Mouse (Mus musculus) embryonic facial prominence, embryonic 13.5 days (tissue): Measurements from ENCODE around the gene Timm10. TPM values are rescaled to one million over a fixed set of nuclear protein-coding genes. Genes with fewer than 3 reads are reported as not detected.
A peak's percentile ranks its signal among the peaks of the same experiment; 100 is the strongest.

ENCODE experiments used
- ATAC-seq: fragments of 200-750 bp; cut with Nextera tagmentation; 2 replicates; pipeline ENCODE4 v1.8.0; 2017; ENCODE audit warnings: low read depth; ENCODE audit not compliant: insufficient number of reproducible peaks, insufficient read depth, low FRiP score, low TSS enrichment
- H3K27ac ChIP-seq: fragments of 300-500 bp; sonication (generic); 2 replicates; pipeline ENCODE4 v1.5.1; 2015; ENCODE audit warnings: moderate library complexity, mild to moderate bottlenecking, inconsistent platforms
- H3K27me3 ChIP-seq: fragments of 300-500 bp; sonication (generic); 2 replicates; pipeline ENCODE4 v1.6.1; 2015; ENCODE audit warnings: mild to moderate bottlenecking, inconsistent platforms
- H3K36me3 ChIP-seq: fragments of 300-500 bp; sonication (generic); 2 replicates; pipeline ENCODE4 v1.6.1; 2015; ENCODE audit warnings: mild to moderate bottlenecking, inconsistent platforms
- H3K4me1 ChIP-seq: fragments of 300-500 bp; sonication (generic); 2 replicates; pipeline ENCODE4 v1.6.1; 2015; ENCODE audit warnings: inconsistent platforms
- H3K4me2 ChIP-seq: fragments of 300-500 bp; sonication (generic); 2 replicates; pipeline ENCODE4 v1.6.1; 2015; ENCODE audit warnings: moderate library complexity, mild to moderate bottlenecking, inconsistent platforms
- H3K4me3 ChIP-seq: fragments of 300-500 bp; sonication (generic); 2 replicates; pipeline ENCODE4 v1.5.1; 2015; ENCODE audit warnings: mild to moderate bottlenecking, inconsistent platforms
- H3K9ac ChIP-seq: fragments of 300-500 bp; sonication (generic); 2 replicates; pipeline ENCODE4 v1.6.1; 2015; ENCODE audit warnings: mild to moderate bottlenecking, inconsistent platforms
- H3K9me3 ChIP-seq: fragments of 300-500 bp; sonication (generic); 2 replicates; pipeline ENCODE4 v1.6.1; 2016; ENCODE audit warnings: inconsistent platforms
- WGBS: fragments of 180-500 bp; shearing (Covaris S2); methylation state at CpG from one replicate; pipeline ENCODE4 v1.1.7; 2015; ENCODE audit warnings: mixed read lengths; 5-methylcytosine and 5-hydroxymethylcytosine counted together
- polyA plus RNA-seq: library from polyadenylated mRNA; unstranded; fragments of >200 nt; fragmentation: Nextera tagmentation; extraction: Ambion mirVana; gene quantifications from 2 replicates; pipeline ENCODE4 v1.2.1, GENCODE M21; 2015

Gene Timm10
- polyA plus RNA-seq: 40.4 and 47.6 TPM in 2 replicates

DNA sequence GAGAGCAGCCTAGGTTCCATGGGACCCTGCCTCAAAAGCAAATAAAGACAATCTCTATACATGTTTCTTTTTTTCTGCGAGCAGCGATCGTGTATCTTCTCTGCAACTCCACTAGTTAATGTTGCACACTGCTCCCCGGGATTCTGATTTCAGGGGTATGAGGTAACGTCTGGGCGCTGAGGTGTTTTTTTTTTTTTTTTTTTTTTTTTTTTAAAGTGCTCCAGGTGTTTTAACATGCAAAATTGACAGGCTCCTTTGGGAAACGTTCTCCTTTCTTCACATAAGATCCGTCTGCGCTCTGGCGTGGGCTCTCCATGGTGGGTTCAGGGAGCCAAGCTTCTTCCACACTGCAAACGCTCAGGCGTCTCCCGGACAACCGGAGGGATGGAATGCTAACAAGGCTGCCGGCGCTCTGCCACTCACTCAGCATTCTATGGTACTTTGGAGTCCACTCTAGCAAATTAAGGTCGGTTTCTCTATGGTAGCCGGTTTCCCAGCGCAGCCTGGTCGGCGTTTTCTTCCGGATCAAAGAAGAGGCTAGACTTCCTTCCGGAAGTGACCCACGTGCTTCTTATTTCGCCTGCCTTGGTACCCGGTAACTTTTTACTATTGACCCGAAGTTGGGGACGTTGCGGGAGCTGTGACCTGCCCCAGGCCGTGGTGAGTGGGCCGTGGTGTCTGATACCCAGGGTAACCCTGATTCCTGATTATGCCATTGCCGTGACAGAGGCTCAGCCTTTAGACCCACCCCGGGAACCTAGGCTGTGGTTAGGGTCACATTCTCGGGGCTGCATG, at the start of gene Timm10:
TSS of gene Timm10 (plus strand) at position 510 of the 795 bp plus-strand sequence.
- H3K27me3 ChIP-seq: no peaks in the 10 kb centered on the region
- H3K4me1 ChIP-seq: peaks cover 18% of the 10 kb centered on the region
- H3K9ac ChIP-seq: peak within 1 kb of the TSS; percentile 76
- H3K27ac ChIP-seq: peak within 1 kb of the TSS; percentile 45
- peak; percentile 83 for ATAC-seq
- peak within 1 kb of the TSS; percentile 93 for H3K4me2 ChIP-seq
- peak within 1 kb of the TSS; percentile 90 for H3K4me3 ChIP-seq
- under 1% methylated on average over 34 of the region's 34 CpGs for WGBS
- peaks cover 13% of the 10 kb centered on the region for H3K36me3 ChIP-seq
- no peaks in the 10 kb centered on the region for H3K9me3 ChIP-seq

DNA sequence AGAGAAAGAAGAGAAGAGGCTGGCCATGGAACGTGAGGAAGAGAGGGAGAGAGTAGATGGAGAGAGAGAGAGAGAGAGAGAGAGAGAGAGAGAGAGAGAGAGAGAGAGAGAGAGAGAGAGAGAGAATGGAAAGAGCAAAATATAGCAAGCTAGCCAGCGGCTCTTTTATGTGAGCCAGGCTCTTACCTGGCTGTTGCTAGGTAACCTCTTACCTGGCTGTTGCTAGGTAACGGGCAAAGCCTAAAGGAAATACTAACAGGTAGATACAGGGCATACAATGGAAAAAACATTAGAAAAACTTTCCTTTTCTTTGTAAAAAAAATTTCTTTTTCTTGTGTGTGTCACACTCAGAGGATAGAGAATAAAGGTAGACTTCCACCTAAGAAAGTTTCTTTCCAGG, 49.1 kb upstream of the Timm10 start:
- H3K9me3 ChIP-seq: no peaks in the 10 kb centered on the region
- no peak for ATAC-seq
- no peaks in the 10 kb centered on the region for H3K36me3 ChIP-seq
- WGBS: 53% methylated on average over 3 of the region's 3 CpGs
- H3K27ac ChIP-seq: no peak overlapping the region
- H3K4me3 ChIP-seq: no peak overlapping the region
- no peak overlapping the region for H3K4me2 ChIP-seq
- H3K4me1 ChIP-seq: peaks cover 11% of the 10 kb centered on the region
- no peaks in the 10 kb centered on the region for H3K27me3 ChIP-seq
- H3K9ac ChIP-seq: no peak overlapping the region

DNA sequence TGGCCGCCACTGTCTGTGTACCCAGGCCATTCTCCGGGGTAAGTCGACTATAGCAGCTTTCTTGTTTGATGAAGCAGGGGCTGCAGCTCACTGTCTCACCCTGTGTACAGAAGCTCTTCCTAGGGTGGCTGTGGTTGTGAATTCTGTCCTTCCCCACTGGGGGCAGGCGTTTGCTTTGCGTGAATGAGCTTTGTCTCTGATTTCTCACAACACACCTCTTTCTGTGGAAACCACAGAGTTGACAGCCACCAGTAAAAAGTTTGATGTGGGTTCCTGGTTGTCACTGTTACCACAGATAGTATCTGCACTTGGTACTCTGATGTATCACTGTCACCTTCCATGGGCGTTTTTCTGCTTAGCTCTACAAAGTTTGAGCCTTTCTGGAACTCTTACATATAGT, 47.6 kb upstream of the Timm10 start:
- H3K9ac ChIP-seq: no peak overlapping the region
- no peaks in the 10 kb centered on the region for H3K27me3 ChIP-seq
- H3K27ac ChIP-seq: no peak overlapping the region
- peaks cover 7% of the 10 kb centered on the region for H3K4me1 ChIP-seq
- H3K4me3 ChIP-seq: no peak overlapping the region
- H3K4me2 ChIP-seq: no peak overlapping the region
- no peak for ATAC-seq
- H3K36me3 ChIP-seq: no peaks in the 10 kb centered on the region
- WGBS: 63% methylated on average over 6 of the region's 6 CpGs
- H3K9me3 ChIP-seq: no peaks in the 10 kb centered on the region

DNA sequence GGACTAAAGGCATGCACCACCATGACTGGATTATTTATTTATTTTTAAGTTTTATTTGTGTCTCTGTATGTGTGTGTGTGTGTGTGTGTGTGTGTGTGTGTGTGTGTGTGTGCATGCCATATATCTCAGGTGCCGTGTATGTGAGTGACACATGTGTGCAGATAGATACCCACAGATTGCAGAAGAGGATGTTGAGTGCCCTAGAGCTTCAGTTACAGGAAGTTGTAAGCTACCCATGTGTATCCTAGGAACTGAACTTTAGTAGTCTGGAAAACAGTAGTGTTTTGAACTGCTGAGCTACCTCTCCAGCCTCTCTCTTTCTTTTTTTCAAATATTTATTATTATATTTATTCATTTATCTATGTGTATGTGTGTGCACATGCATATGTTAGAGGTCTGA, 43.5 kb upstream of the Timm10 start:
- no peak for ATAC-seq
- no peaks in the 10 kb centered on the region for H3K9me3 ChIP-seq
- H3K27ac ChIP-seq: no peak overlapping the region
- no peak overlapping the region for H3K9ac ChIP-seq
- H3K4me1 ChIP-seq: no peaks in the 10 kb centered on the region
- no peaks in the 10 kb centered on the region for H3K36me3 ChIP-seq
- no peak overlapping the region for H3K4me2 ChIP-seq
- WGBS: 81% methylated on average over 1 of the region's 1 CpGs
- H3K27me3 ChIP-seq: no peaks in the 10 kb centered on the region
- H3K4me3 ChIP-seq: no peak overlapping the region

DNA sequence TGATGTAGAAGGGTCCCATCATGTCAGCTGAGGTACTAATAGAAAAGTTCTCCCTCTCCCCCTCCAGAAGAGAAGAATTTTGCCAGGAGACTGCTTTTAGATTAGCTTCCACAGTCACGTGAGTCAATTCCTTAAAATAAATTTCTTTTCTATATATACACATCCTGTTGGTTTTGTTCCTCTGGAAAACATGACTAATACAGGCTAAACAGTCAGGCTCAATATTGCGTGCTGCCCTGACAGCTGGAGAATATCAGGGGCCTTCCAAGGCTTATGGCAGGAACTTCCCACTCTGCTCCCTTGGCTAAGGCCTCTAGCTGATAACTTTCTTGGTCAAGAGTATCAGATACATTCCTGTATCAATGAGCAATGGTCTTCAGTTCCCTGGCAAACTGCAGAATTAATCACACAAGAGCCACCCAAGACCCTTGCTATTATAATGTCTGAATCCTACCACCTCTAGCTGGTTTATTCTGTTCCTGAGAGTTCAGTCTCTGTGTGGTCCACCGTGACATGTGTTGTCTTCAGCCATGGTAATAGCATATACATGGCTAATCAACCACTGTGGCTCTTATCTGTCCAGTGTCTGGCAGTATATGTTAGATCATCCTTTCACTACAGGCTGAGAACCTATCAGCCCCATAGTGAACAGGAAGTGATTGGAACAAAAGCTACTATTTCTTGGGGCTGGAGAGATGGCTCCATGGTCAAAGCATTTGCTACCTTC, 42.8 kb upstream of the Timm10 start:
- Histone ChIP-seq H3K36me3 (no peaks in the 10 kb centered on the region), H3K27ac (no peak overlapping the region), H3K27me3 (no peaks in the 10 kb centered on the region), H3K4me3 (no peak overlapping the region), H3K4me2 (no peak overlapping the region), H3K9me3 (no peaks in the 10 kb centered on the region), H3K9ac (no peak overlapping the region), H3K4me1 (no peaks in the 10 kb centered on the region)
- WGBS: 74% methylated on average over 3 of the region's 3 CpGs
- no peak for ATAC-seq

DNA sequence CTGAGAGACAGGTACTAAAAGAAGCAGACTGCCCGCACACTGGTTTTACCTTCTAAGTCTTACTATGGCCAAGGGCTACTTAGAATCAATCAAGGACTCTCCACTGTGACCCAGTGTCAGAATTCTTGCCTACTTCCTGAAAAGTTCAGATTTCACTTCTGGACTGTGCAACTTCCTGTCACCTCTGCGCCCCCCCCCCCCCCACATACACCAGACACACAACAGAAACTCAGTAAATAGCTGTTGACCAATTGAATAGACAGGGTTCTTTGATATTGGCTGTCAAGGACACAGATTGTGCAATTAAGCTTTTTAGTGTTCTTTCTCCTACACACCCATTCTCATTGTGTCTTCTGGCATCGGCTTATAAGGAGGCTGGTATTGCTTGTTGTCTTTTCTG, 38.5 kb upstream of the Timm10 start:
- no peaks in the 10 kb centered on the region for H3K27me3 ChIP-seq
- 74% methylated on average over 3 of the region's 3 CpGs for WGBS
- H3K9me3 ChIP-seq: no peaks in the 10 kb centered on the region
- no peaks in the 10 kb centered on the region for H3K4me1 ChIP-seq
- no peak overlapping the region for H3K27ac ChIP-seq
- ATAC-seq: no peak
- H3K4me2 ChIP-seq: no peak overlapping the region
- H3K9ac ChIP-seq: no peak overlapping the region
- no peak overlapping the region for H3K4me3 ChIP-seq
- no peaks in the 10 kb centered on the region for H3K36me3 ChIP-seq

DNA sequence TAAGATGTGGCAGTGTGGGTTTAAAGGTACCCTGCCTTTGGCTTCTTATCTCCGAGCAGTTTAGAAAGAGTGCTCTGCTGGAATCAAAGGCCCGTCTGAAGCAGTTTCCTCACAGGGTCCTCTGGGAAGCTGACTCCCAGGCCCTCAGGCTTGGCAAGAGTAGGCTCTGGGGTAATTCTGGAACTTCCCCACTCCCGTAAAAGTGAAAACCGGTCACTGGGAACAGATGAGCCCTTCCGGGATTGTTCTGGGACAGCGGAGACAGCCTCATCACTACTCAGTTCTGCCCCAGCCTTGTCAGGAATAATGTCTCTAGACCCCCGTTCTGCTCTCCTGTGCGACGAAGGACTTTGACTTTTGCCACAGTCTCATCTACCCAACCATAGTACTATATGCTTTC, 36.4 kb upstream of the Timm10 start:
- H3K9ac ChIP-seq: no peak overlapping the region
- WGBS: 51% methylated on average over 9 of the region's 9 CpGs
- 0 out of 2 replicates have a peak, but pooled peaks cover 6% of the 10 kb centered on the region for H3K9me3 ChIP-seq
- H3K4me2 ChIP-seq: no peak overlapping the region
- H3K36me3 ChIP-seq: no peaks in the 10 kb centered on the region
- no peaks in the 10 kb centered on the region for H3K4me1 ChIP-seq
- H3K27me3 ChIP-seq: no peaks in the 10 kb centered on the region
- no peak for ATAC-seq
- no peak overlapping the region for H3K4me3 ChIP-seq
- no peak overlapping the region for H3K27ac ChIP-seq

DNA sequence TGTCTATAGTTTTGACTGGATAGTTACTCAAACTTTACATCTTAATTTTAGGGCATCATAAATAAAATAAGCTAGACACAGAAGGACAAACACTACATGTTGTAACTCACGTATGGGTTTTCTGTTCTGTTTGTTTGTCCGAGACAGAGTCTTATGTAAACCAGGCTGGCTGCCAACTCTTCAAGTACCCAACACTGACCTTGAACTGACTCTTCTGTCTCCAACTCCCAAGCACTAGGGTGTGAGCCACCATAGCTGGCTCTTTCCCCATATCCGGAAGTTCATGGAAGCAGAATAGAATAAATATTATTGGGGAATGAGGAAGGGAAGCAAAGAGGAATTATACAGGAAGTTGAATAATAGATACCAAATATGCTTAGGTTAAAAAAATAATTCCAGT, 34.3 kb upstream of the Timm10 start:
- ATAC-seq: no peak
- Histone ChIP-seq H3K27ac (no peak overlapping the region), H3K4me2 (no peak overlapping the region), H3K27me3 (no peaks in the 10 kb centered on the region), H3K9me3 (0 out of 2 replicates have a peak, but pooled peaks cover 11% of the 10 kb centered on the region), H3K4me1 (no peaks in the 10 kb centered on the region), H3K4me3 (no peak overlapping the region), H3K36me3 (no peaks in the 10 kb centered on the region), H3K9ac (no peak overlapping the region)
- 85% methylated on average over 3 of the region's 3 CpGs for WGBS

DNA sequence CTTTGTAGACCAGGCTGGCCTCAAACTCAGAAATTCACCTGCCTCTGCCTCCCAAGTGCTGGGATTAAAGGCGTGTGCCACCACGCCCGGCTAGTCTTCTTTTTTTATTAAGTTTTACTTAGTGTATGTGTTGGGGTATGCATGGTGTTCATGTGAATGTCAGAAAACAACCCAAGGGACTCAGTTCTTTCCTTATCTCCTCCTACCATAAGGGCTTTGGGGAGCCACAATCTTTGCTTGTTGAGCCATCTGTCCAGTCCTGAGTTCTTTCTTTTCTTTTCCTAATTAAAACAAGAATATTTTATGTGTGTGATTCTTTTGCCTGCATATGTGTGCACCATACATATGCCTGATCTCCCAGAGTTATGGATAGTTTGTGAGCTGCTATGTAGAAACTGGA, 33.6 kb upstream of the Timm10 start:
- H3K36me3 ChIP-seq: no peaks in the 10 kb centered on the region
- WGBS: 85% methylated on average over 3 of the region's 3 CpGs
- no peak overlapping the region for H3K4me3 ChIP-seq
- 0 out of 2 replicates have a peak, but pooled peaks cover 3% of the 10 kb centered on the region for H3K4me1 ChIP-seq
- no peaks in the 10 kb centered on the region for H3K27me3 ChIP-seq
- 0 out of 2 replicates have a peak, but pooled peaks cover 11% of the 10 kb centered on the region for H3K9me3 ChIP-seq
- H3K9ac ChIP-seq: no peak overlapping the region
- H3K4me2 ChIP-seq: no peak overlapping the region
- H3K27ac ChIP-seq: no peak overlapping the region
- no peak for ATAC-seq

DNA sequence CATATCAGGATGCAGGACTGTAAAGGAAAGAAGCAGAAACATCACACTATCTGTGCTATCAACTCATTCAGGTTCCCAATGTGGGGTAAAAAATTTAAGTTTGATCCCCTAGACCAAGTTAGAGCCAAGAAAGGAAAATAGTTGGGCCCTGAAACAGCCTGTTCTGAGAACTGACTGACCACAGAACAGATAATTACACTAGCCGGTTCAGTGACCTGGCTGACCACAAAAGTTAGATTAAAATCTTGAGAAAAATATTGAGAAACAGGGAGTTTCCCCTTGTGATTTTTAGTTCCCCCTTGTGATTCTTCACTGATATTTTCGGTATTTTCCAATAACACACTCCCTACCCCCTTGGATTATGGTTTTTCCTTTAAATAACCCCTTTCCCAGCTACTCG, 32.9 kb upstream of the Timm10 start:
- no peaks in the 10 kb centered on the region for H3K36me3 ChIP-seq
- no peak overlapping the region for H3K27ac ChIP-seq
- H3K4me1 ChIP-seq: 0 out of 2 replicates have a peak, but pooled peaks cover 6% of the 10 kb centered on the region
- H3K4me3 ChIP-seq: no peak overlapping the region
- H3K9me3 ChIP-seq: 0 out of 2 replicates have a peak, but pooled peaks cover 11% of the 10 kb centered on the region
- no peaks in the 10 kb centered on the region for H3K27me3 ChIP-seq
- no peak overlapping the region for H3K9ac ChIP-seq
- ATAC-seq: no peak
- H3K4me2 ChIP-seq: no peak overlapping the region
- WGBS: 86% methylated on average over 3 of the region's 3 CpGs

DNA sequence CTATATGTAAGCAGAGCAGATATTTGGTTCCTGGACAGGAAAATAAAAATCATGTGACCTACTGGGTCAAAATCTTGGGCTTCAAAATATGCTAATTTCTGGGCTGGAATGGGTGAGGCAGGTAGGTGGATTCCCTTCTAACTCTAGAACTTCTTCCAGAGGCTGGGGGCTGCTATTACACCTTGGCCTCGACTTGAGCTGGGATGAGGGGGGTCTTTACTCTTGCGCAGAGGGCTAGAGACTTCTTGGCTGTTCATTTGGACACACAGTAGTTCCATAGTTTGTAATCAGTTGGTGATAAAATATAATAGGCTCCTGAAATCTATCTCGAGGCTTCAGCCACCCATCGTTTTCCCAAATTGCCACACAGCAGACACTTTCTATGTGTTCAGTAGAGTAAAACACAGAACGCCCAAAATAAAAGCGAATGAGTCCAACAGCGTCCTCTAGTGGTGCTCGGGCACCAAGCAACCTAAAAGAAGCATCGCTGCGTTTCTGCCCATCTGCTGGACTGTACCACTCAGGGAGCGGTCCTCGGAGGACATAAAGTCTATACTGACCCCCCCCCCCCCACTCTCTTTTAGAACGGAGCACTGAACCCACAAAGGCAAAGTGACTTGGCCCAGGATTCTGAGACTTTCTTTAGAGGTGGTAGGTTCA, 28.8 kb upstream of the Timm10 start:
- Histone ChIP-seq H3K27me3 (no peaks in the 10 kb centered on the region), H3K36me3 (no peaks in the 10 kb centered on the region), H3K4me1 (peaks cover 6% of the 10 kb centered on the region; the same call in 1 of the 2 replicates), H3K9ac (peak overlapping the region; percentile 71), H3K4me3 (peak overlapping the region; percentile 58), H3K9me3 (0 out of 2 replicates have a peak, but pooled peaks cover 11% of the 10 kb centered on the region), H3K27ac (peak overlapping the region; percentile 48; the same call in 1 of the 2 replicates), H3K4me2 (peak overlapping the region; percentile 97)
- WGBS: 8% methylated on average over 13 of the region's 13 CpGs
- no peak for ATAC-seq
